Mouse (Mus musculus) splenic B cell, adult 2 months (primary cell): ENCODE results near the gene Trabd2b.
A peak's percentile ranks its signal among the peaks of the same experiment; 100 is the strongest.

Source experiments
- DNase-seq: peaks from one replicate; pipeline ENCODE4 v3.0.0-alpha.2; 2011; ENCODE audit warnings: low read depth, low spot score
- H3K27me3 ChIP-seq: 2 replicates; pipeline ENCODE4 v1.6.1; 2012; ENCODE audit warnings: mild to moderate bottlenecking, low read length, moderate library complexity, mixed read lengths; ENCODE audit not compliant: control insufficient read depth, poor library complexity, insufficient read depth, severe bottlenecking
- H3K36me3 ChIP-seq: 2 replicates; pipeline ENCODE4 v1.6.1; 2012; ENCODE audit warnings: mild to moderate bottlenecking, low read length, moderate library complexity, mixed read lengths; ENCODE audit not compliant: control insufficient read depth, poor library complexity, insufficient read depth, severe bottlenecking

The Trabd2b gene

DNA sequence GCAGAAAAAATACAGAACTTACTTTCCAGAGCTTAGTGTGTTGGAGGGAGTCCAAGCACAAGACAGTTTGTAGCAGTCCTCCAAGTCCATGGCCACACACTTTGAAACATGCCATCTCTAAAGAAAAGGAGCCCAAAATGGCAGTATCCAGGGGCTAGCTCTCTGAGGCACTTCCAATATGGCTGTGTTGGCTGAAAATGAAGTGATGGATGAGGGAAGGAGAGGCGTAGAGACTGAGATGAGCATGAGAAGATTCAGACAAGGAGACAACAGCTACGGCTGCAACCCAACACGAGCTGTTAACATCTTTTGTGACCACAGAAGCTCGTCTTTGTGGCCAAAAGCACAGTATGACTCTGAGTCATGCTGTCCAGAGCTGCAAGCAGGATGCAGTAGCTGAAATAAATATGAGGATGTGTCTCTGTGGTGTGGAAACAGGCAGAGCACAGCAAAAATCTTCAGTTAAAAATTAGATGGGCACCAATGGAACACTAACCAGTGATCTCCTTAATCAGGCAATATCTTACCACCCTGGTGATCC, 27.0 kb upstream of the Trabd2b start:
- no peak for DNase-seq
- H3K27me3 ChIP-seq, result no peaks in the 10 kb centered on the region
- H3K36me3 ChIP-seq, result no peaks in the 10 kb centered on the region

DNA sequence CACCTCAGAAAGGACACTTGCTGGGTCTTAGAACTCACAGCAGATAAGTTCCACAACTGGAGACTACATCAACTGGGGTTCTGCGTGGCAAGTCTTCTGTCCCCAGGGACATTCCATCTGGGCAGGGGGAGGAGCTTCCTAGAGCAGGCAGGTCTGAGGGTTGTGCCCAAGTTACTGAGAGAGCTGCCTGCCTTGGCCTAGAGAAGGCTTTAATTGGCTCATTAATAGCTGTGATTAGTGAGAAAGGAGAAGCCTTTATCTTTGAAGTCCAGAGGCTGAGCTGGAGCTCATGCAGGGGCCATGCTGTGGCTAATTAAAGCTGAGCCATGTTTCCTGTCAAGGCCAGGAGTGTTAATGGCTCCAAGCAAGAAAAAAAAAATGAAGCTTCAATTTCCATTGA, 23.9 kb upstream of the Trabd2b start:
- no peaks in the 10 kb centered on the region for H3K27me3 ChIP-seq
- no peak for DNase-seq
- H3K36me3 ChIP-seq, result no peaks in the 10 kb centered on the region

DNA sequence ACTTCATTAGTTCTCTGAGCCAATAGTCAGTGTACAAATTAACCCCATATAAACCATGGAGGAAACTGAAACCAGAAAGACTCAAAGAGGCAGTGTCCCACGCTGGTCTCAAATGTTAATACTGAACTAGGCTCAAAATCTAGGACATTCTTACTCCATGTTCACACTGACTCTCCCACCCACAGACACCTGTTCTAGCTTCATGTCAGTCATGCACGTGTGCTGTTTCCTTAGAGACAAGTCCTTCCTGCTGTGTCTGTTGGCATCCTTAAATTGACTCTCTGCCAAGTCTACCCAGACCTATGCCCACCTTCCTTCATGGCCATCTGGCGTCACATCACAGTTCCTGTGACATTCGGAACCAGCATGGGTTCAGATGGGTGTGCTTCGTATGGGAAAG, 21.3 kb upstream of the Trabd2b start:
- no peak for DNase-seq
- Histone ChIP-seq H3K27me3 (no peaks in the 10 kb centered on the region), H3K36me3 (no peaks in the 10 kb centered on the region)

DNA sequence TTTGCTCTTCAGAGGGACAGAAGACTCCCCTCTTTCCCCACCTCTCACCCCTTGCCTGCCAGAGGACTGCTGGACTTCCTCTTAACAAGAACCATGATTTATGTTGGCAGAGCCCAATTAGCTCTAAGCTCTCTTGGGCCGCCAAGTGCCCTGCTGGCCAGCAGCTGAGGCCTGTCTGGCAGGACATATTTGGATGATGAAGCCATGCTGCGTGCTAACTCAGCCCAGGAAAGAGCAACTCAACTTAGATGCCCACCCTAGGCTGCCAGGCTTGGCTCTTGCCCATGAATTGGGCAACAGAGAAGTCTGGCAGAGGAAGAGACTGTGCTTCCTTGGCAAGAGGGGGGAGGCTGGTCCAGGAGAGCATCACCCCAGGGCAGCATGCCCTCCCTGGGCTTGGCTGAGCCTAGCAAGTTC, 20.1 kb upstream of the Trabd2b start:
- DNase-seq, result no peak
- Histone ChIP-seq H3K27me3 (no peaks in the 10 kb centered on the region), H3K36me3 (no peaks in the 10 kb centered on the region)

DNA sequence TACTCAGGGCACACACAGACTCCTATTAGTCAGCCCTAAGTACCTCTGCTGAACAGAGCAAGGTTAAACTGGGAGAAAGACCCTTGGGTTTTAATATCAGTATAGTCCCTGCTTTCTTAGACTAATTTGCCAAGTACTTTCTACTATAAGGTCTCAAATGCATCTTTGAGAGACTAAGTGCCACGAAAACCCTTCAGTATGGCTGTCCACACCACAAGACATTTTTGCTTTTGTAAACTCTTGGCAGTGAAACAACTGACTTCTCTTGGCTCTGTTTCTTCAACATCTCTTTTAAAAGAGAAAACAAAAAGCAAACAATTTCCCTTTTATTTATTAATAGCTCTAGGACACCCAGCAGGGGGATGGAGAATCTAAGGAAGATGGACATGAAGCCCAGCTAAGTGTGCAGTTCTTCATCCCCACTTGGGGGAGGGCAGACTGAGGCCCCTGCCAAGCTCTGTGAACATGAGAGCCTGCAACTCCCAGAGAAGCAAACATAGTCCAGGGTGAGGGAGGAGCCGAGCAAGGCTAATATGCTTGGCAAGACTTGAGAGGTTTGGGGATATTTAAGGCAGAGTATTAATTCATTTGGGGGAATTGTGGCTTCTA, 18.9 kb upstream of the Trabd2b start:
- no peak for DNase-seq
- Histone ChIP-seq H3K36me3 (no peaks in the 10 kb centered on the region), H3K27me3 (no peaks in the 10 kb centered on the region)

DNA sequence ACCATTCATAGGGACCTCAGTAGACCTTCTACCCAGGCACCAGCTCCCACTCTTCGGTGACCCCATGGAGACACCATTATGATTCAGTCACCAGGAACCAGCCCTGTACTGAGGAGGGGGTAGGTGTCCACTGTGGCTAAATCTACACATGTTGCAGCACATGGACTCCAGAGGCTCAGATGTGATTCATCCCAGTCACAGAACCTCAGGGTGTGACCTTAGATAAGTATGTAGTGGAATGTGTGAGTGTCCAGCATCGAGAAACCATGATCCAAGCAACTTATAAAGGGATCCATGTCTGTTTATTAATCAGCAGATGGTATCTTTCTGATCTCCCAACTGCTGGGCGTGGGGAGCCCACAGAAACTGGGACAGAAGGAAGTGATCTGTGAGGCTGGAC, 18.2 kb upstream of the Trabd2b start:
- Histone ChIP-seq H3K36me3 (no peaks in the 10 kb centered on the region), H3K27me3 (no peaks in the 10 kb centered on the region)
- DNase-seq, result no peak

DNA sequence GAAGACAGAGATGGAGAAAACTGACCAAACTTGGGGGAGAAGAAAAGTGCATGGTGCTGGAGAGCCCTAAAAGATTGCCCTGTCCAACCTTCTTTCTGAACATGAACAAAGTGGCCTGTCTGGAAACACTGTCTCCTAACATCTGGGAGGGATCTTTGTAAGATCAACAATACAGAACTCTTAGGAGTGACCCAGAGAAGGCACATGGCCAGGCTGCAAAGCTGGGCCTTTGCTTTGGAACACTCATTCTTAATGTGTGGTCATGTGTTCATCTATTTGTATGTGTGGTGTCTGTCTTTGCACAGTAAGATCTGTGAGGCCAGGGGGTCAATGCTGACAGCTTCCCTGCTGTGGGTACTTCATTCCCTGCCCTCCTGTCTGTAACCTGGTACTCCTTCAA, 16.9 kb upstream of the Trabd2b start:
- Histone ChIP-seq H3K36me3 (no peaks in the 10 kb centered on the region), H3K27me3 (no peaks in the 10 kb centered on the region)
- no peak for DNase-seq

DNA sequence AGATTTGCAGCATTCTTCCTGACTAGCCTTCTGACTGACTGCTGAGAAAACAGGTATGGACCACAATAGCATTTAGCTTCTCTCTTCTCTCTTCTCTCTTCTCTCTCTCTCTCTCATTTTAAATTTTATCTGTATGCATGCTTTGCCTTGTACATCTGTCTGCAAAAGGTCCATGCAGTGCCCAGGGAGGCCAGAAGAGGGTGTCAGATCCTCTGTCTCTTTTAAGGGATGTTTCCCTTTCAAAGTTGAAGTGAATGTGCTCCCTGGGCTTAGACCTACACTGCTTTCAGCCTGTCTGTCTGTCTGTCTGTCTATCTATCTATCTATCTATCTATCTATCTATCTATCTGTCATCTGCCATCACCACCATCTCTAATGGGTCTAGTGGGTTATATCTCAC, 8.9 kb upstream of the Trabd2b start:
- Histone ChIP-seq H3K36me3 (no peaks in the 10 kb centered on the region), H3K27me3 (no peaks in the 10 kb centered on the region)
- no peak for DNase-seq

DNA sequence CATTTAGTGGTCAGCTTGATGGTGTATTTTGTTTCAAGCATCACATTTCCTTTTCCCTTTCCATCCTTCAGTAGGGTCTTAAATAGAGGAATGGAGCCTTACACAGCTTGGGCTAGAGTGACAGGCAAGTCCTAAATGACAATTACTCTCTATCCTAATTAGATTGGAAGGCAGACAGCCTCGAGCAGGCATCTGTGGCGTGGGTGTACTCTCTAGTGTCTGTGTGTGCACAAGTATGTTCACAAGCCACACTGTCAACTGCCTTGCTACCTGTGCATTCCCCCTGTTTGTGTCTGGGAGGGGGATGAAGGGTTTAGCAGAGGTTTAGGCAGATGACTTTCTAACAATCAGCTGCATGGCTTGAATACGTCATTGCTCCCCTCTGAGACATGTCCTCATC, 6.7 kb upstream of the Trabd2b start:
- no peaks in the 10 kb centered on the region for H3K36me3 ChIP-seq
- no peaks in the 10 kb centered on the region for H3K27me3 ChIP-seq
- no peak for DNase-seq

DNA sequence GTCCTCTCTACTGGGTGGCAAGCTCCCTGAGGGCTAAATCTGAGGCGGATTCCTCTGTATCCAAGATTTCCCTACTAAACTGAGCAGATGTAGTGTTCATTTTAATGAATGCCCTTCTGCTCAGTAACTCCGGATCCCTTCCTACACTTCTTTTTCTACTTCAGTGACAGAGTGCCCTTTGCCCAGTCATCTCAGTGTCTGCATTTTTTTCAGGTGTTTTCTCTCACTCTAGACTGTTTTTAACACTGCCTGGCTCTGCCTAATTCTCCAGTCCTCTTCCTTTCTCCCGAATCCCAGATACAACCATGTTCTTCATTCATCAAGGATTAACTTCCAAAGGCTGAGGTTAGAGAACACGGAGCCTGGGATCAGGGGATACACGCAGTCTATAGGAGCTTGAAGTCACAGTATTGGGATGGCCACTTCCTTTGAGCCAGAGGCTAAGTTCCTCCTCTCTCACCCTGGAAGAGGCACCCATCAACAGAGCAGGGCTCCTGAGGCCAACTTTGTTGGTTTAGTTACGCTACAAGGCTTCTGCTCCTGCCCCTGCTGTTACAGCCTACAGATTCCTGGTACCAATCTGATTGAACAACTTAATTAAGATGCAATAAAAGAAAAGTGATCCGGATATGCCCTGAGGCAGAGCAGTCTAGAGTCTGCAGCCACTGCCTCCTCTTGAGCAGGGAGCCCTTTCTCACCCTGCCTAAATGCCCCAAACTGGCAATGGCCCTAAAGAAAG, 4.4 kb upstream of the Trabd2b start:
- DNase-seq, result no peak
- H3K36me3 ChIP-seq, result no peaks in the 10 kb centered on the region
- H3K27me3 ChIP-seq, result 0 out of 2 replicates have a peak, but pooled peaks cover 2% of the 10 kb centered on the region

DNA sequence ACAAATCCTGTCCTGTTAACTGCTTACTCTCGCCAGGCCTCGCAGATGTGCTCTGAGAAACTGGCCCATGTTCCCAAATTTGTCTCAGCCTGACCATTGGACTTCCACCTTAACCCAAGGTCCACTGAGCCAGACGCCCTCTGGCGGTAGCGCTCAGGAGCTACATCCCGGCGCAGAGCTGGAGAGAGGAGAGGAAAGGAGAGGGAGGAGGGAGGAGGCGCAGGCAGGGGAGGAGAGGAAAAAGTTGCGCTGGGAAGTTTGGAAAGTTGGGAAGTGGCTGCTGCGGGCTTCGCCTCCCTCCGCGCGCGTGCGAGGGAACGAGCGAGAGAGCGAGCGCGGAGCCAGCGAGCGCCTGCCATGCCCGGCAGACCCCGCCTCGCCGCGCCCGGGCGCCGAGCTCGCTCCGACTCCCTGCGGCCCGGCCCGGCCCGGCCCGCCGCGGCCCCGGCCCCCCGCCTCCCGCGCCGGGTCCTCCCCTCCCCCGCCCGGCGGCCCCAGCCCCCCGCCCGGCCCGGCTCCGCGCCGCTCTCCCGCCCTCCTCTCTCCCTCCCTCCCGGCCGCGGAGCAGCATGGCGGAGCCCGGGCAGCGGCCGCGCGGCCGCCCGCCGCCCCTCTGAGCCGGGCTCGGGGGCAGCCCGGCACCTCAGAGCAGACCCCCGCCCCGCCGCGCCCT, 706 bp upstream of the Trabd2b start:
- no peaks in the 10 kb centered on the region for H3K36me3 ChIP-seq
- peak; percentile 39 for DNase-seq

DNA sequence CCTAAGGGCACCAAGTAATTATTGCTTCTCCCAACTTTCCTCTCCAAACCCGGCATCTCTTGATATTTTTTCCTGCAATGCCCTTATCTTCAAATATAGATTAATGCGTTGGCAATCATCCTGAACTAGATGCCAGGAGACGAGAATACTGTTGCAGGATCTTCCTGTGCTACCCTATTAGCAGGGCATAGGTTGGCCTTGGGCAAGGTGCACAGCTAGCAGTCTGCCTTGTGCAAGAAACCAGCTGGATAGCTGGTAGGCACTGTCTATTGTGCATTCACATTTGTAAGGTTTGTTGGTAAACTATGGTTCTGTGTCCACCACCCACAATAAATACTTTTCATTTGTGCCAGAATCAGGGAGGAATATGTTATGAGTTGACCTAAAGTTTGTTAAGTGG, 992 bp downstream of the Trabd2b start:
- Histone ChIP-seq H3K36me3 (no peaks in the 10 kb centered on the region), H3K27me3 (0 out of 2 replicates have a peak, but pooled peaks cover 2% of the 10 kb centered on the region)
- DNase-seq, result no peak

More for the DNA sequence above, 706 bp upstream of the Trabd2b start:
- 0 out of 2 replicates have a peak, but pooled peaks cover 2% of the 10 kb centered on the region for H3K27me3 ChIP-seq

DNA sequence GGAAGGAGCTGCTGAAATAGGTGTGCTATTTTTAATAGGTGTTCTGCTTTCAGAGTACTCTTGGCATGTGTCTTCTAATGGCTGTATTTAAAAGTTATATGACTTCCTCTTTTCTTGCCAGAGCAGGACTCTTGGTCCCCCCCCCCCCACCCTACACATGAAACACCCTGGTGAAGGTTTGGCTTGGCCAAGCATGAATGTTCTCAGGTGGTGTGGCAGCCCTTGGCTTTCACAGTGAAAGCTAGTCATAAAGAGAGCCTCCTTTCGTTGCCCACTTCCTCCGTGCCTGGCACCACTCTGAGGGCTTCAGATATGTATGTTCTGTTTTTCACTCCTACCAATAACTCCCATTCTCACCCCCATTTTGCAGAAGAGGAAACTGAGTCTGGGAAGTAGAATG, 1.8 kb downstream of the Trabd2b start:
- H3K36me3 ChIP-seq, result no peaks in the 10 kb centered on the region

DNA sequence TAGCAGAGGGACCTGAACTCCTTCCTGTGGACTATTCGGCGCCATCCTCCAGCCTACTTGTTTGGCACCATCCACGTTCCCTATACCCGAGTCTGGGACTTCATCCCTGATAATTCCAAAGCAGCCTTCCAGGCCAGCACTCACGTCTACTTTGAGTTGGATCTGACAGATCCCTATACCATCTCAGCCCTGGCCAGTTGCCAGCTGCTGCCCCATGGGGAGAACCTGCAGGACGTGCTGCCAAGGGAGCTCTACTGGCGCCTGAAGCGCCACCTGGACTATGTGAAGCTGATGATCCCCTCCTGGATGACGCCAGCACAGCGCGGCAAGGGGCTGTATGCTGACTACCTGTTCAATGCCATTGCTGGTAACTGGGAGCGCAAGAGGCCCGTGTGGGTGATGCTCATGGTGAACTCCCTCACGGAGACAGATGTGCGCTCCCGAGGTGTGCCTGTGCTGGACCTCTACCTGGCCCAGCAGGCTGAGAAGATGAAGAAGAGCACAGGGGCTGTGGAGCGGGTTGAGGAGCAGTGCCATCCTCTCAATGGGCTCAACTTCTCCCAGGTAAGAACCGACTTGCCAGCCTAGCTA, 2.5 kb downstream of the Trabd2b start:
- 0 out of 2 replicates have a peak, but pooled peaks cover 2% of the 10 kb centered on the region for H3K27me3 ChIP-seq
- H3K36me3 ChIP-seq, result no peaks in the 10 kb centered on the region
- DNase-seq, result no peak

More for the DNA sequence above, 1.8 kb downstream of the Trabd2b start:
- DNase-seq, result peak; percentile 35
- 0 out of 2 replicates have a peak, but pooled peaks cover 2% of the 10 kb centered on the region for H3K27me3 ChIP-seq

DNA sequence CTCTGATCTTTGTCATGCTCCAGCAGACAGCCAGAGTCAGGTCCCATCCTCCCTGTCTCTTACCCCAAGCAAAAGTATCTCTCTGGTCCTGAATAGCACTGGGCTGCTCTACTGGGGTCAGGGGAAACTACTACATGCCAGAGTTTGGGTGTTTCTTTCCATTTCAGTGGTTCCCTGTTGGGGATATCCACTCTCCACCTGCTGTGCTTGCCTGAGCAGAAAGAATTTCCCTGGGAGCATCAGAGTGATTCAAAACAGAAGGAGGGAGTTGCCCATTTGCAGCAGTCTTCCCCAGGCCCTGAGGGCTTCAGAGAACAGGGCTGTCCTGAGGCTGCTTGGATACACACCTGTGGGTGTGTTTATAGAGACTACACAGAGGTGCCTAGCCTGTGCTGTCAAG, 3.0 kb downstream of the Trabd2b start:
- Histone ChIP-seq H3K27me3 (0 out of 2 replicates have a peak, but pooled peaks cover 2% of the 10 kb centered on the region), H3K36me3 (no peaks in the 10 kb centered on the region)
- DNase-seq, result no peak
